Comparison of ENCODE assay signal across 8 mouse cellular contexts in the genomic region with DNA sequence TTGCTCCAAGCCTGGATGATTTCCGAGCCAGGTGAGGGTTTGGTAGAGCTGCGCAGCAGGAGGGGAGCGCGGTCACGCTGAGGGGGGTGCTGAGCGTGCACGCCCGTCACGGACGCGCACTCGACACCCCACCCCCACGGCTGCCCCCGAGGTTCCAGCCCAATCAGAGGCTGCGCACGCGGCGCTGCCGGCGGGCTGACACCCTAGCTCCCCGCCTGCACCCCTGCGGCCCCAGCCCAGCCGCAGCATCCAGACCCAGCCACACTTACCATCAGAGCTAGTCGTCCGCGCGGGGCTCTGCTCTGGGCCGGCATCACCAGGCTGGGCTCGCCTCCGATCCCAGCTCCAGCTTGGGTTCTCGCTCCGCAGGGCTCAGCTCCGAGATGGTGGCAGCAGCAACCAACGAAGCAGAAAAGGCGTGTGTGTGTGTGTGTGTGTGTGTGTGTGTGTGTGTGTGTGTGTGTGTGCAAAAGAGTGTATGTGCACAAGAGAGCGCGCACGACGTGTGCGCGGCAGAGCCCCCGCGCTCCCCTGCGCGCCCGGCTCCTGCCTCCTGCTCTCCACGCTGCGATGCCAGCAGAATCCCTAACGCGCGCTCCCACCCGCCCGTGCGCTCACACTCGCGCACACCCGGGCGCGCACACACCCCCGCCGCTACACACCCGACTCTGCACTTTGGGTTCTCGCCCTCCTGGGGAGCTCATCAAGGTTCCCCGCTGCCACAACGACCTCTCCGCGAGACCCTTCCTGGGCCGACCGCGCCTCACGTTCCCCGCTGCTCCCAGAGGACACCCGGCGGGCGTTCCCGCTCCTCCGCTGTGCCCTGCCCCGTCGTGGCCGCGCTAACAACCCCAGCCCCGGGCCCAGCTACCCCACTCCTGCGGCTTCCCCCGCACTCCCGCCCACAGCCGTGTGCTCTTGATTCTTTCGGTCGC. TPM values are rescaled to one million over a fixed set of nuclear protein-coding genes. Genes with fewer than 3 reads are reported as not detected.
DNase-seq lines count a peak whose midpoint lies in the region.

A gene (minus strand): TSS at position 748 of the 935 bp plus-strand sequence.

- H3K27me3 ChIP-seq in heart, embryonic 10.5 days (ENCODE audit: insufficient read depth, poor library complexity, severe bottlenecking) = peaks cover 88% of the 10 kb centered on the region
- H3K27me3 ChIP-seq in forebrain, embryonic 10.5 days (ENCODE audit: poor library complexity, severe bottlenecking) = peaks cover 97% of the 10 kb centered on the region
- peaks cover 79% of the 10 kb centered on the region for H3K27me3 ChIP-seq in midbrain, embryonic 10.5 days (ENCODE audit: low read depth, poor library complexity, severe bottlenecking)

- H3K27ac ChIP-seq in heart, embryonic 10.5 days = peak within 1 kb of the TSS; percentile 29; the same call in 1 of the 2 replicates
- no peak within 1 kb of the TSS for H3K27ac ChIP-seq in forebrain, embryonic 10.5 days
- H3K27ac ChIP-seq in midbrain, embryonic 10.5 days (replicated peaks) = peak within 1 kb of the TSS; percentile 61

- intact Hi-C loops in heart, postnatal 36 days (cut with DNase I) = no loop called here

- H3K4me1 ChIP-seq in heart, embryonic 10.5 days = peaks cover 20% of the 10 kb centered on the region
- peaks cover 22% of the 10 kb centered on the region for H3K4me1 ChIP-seq in forebrain, embryonic 10.5 days
- H3K4me1 ChIP-seq in midbrain, embryonic 10.5 days = peaks cover 18% of the 10 kb centered on the region

- peak within 1 kb of the TSS; percentile 66 for H3K4me3 ChIP-seq in heart, embryonic 10.5 days
- peak within 1 kb of the TSS; percentile 60 for H3K4me3 ChIP-seq in forebrain, embryonic 10.5 days
- peak within 1 kb of the TSS; percentile 66 for H3K4me3 ChIP-seq in midbrain, embryonic 10.5 days

- no peaks in the 10 kb centered on the region for H3K9me3 ChIP-seq in heart, embryonic 10.5 days
- no peaks in the 10 kb centered on the region for H3K9me3 ChIP-seq in forebrain, embryonic 10.5 days
- H3K9me3 ChIP-seq in midbrain, embryonic 10.5 days (replicated peaks) = no peaks in the 10 kb centered on the region

- WGBS in heart, embryonic 10.5 days = under 1% methylated on average over 83 of the region's 88 CpGs
- whole genome bisulfite sequencing in forebrain, embryonic 10.5 days = under 1% methylated on average over 83 of the region's 88 CpGs
- under 1% methylated on average over 88 of the region's 88 CpGs for WGBS in midbrain, embryonic 10.5 days

- no peaks in the 10 kb centered on the region for H3K36me3 ChIP-seq in heart, embryonic 10.5 days
- no peaks in the 10 kb centered on the region for H3K36me3 ChIP-seq in forebrain, embryonic 10.5 days (replicated peaks)
- no peaks in the 10 kb centered on the region for H3K36me3 ChIP-seq in midbrain, embryonic 10.5 days

- no peak for DNase-seq in heart, embryonic 10.5 days (ENCODE audit: low spot score)
- DNase-seq in heart, postnatal 36 days = no peak
- DNase-seq in ZHBTc4 (ENCODE audit: low read depth, low spot score) (peak; percentile 72), MN1 (ENCODE audit: low spot score) (no peak)
- peak; percentile 43 for DNase-seq in forebrain, embryonic 10.5 days (ENCODE audit: extremely low spot score, low spot score)
- DNase-seq in layer of hippocampus, adult 18-20 months (ENCODE audit: low spot score in 2 of 2) = peak; percentile 76 to 86
- peak; percentile 50 for DNase-seq in midbrain, embryonic 10.5 days (ENCODE audit: low spot score)
- DNase-seq in telencephalon, adult 2 months (ENCODE audit: low read depth, low spot score) = peak; percentile 58

RNA-seq across cellular contexts. Expression of the gene that starts here (rescaled TPM):
- polyA plus RNA-seq in heart, embryonic 10.5 days (2016; fragmentation: Nextera tagmentation; extraction: Ambion mirVana) = 0.92 and 2.3 TPM in 2 replicates
- 1 to 10 TPM in 1 of 2 experiments, under 1 TPM in 1; 0.73 to 1.4 TPM for total RNA-seq in heart, postnatal 36 days (2021)
- 0.74 and 0.77 TPM in 2 replicates for polyA plus RNA-seq in forebrain, embryonic 10.5 days (2016; fragmentation: Nextera tagmentation; extraction: Ambion mirVana)
- 100 to 1,000 TPM; 261 to 262 TPM for total RNA-seq in layer of hippocampus, adult 18-20 months (2021)
- 2.8 and 6.4 TPM in 2 replicates for polyA plus RNA-seq in midbrain, embryonic 10.5 days (2016; fragmentation: Nextera tagmentation; extraction: Ambion mirVana)

Comparison
In these comparisons a context has a peak if more than half of its experiments do, and no peak if none do; other contexts are left out.
1. RNA of the gene that starts here (total RNA-seq): 261 to 262 TPM in layer of hippocampus, adult 18-20 months; 0.73 to 1.4 TPM in heart, postnatal 36 days; every median in the first group is over 100 times any median in the second.
2. Peak in DNase-seq and H3K4me3 ChIP-seq in forebrain, embryonic 10.5 days; RNA of the gene not detected or under 1 TPM.
3. DNase-seq: peak in ZHBTc4 (single experiment), layer of hippocampus, adult 18-20 months (2 of 2), midbrain, embryonic 10.5 days (single experiment) and telencephalon, adult 2 months (single experiment); none in heart, embryonic 10.5 days (single experiment), heart, postnatal 36 days (0 of 2) and MN1 (single experiment).
4. Peak in every context shown above with its lines, with median percentiles within 50 percentile points of each other: H3K4me3 ChIP-seq.